Mouse (Mus musculus) testis, adult 2 months (tissue): ENCODE measurements at regions not wholly inside any gene's neighbourhood (a gene's known extent, or its start where the extent isn't known, plus 50 kb on each side); places are given as distances from the start of the nearest gene placed in this dataset.

Experiments
- H3K27ac ChIP-seq: fragments of 200-500 bp; 2 replicates; pipeline ENCODE4 v1.5.1; 2012; ENCODE audit warnings: low read depth, low read length; ENCODE audit not compliant: control insufficient read depth, insufficient read depth
- H3K27me3 ChIP-seq: fragments of 200-500 bp; 2 replicates; pipeline ENCODE4 v1.6.1; 2012; ENCODE audit warnings: mild to moderate bottlenecking, low read length, moderate library complexity; ENCODE audit not compliant: control insufficient read depth, insufficient read depth
- H3K36me3 ChIP-seq: fragments of 200-500 bp; 2 replicates; pipeline ENCODE4 v1.6.1; 2012; ENCODE audit warnings: mild to moderate bottlenecking, low read length; ENCODE audit not compliant: control insufficient read depth, insufficient read depth
- H3K4me1 ChIP-seq: fragments of 200-500 bp; 2 replicates; pipeline ENCODE4 v1.6.1; 2012; ENCODE audit warnings: low read length; ENCODE audit not compliant: control insufficient read depth, insufficient read depth
- H3K4me3 ChIP-seq: fragments of 200-500 bp; 2 replicates; pipeline ENCODE4 v1.5.1; 2012; ENCODE audit warnings: low read depth, mild to moderate bottlenecking, low read length, moderate library complexity, mixed read lengths; ENCODE audit not compliant: control insufficient read depth
- CTCF ChIP-seq: fragments of 200-500 bp; IDR thresholded peaks from 2 replicates; pipeline ENCODE4 v1.5.1; 2012; ENCODE audit warnings: low read depth, mild to moderate bottlenecking, inconsistent platforms, low read length, moderate library complexity; ENCODE audit not compliant: control insufficient read depth, insufficient read depth, insufficient replicate concordance
- POLR2A ChIP-seq: fragments of 200-500 bp; IDR thresholded peaks from 2 replicates; pipeline ENCODE4 v1.6.1; 2012; ENCODE audit warnings: low read depth, mild to moderate bottlenecking, inconsistent platforms, low read length, moderate library complexity; ENCODE audit not compliant: control insufficient read depth

DNA sequence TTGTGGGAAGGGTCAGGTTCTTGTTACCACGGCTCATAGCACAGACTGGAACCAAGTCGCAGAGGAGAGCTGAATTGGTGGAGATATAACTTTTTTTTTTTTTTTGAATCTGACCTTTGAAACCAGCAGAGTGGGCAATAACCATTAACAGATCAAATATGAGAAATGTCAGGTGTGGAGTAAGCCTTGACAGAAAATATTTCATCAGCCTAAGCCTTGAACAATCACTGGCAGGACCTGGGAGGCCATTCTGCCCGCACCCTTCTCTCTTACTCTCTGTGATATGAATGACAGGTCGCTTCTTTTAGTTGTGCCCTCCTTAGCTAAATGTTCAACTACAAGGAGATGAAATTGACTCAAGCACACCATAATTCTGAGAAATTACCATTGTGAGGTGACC lies 714.1 kb upstream of the Adgrl2 start:
- no peak overlapping the region for H3K27ac ChIP-seq
- H3K4me1 ChIP-seq: no peaks in the 10 kb centered on the region
- H3K27me3 ChIP-seq: no peaks in the 10 kb centered on the region
- TF ChIP-seq CTCF (no peak), POLR2A (no peak)
- H3K4me3 ChIP-seq: no peak overlapping the region
- H3K36me3 ChIP-seq: no peaks in the 10 kb centered on the region

DNA sequence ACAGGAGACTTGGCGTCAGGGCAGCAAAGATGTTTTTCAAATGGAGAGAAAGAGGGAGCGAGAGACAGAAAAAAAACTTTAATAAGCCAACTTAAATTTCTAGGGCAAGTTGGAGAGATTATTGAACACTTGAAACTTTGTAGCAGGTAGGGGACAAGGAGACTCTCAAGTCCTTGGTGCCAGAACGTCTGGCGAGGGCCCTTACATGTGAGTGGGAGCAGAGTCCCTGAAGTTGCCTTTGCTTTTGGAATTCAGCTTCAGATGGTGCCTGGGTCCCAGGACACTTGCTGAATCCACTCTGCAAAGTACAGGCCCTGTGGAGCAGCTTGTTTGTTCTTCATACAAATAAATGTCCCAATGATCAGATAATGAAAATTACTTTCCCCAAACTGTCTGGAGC lies 693.2 kb upstream of the Adgrl2 start:
- H3K4me1 ChIP-seq: no peaks in the 10 kb centered on the region
- TF ChIP-seq POLR2A (no peak), CTCF (no peak)
- H3K36me3 ChIP-seq: no peaks in the 10 kb centered on the region
- H3K27me3 ChIP-seq: no peaks in the 10 kb centered on the region
- no peak overlapping the region for H3K27ac ChIP-seq
- no peak overlapping the region for H3K4me3 ChIP-seq

DNA sequence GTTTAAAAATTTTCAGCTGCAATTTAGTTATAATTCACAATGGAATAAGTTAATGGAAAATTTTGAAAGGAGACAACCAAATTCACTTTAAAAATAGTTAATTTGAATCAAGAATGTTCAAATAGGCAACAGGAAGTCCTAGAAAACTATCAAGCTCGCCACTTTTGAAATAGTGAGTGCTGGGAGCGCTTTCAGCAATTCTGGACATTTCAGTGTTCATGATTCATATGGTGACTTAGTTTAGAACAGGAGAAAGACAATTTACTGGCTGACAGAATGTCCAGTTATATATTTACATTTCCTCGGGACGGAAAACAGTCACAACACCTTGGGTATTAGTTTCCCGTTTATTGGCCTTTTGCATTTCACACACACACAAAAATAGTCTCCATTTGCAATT lies 691.9 kb upstream of the Adgrl2 start:
- TF ChIP-seq CTCF (no peak), POLR2A (no peak)
- H3K36me3 ChIP-seq: no peaks in the 10 kb centered on the region

GRCm38 (mm10) chr3:149673926-149674325 lies 683.6 kb upstream of the Adgrl2 start:
- no peak overlapping the region for H3K27ac ChIP-seq
- TF ChIP-seq CTCF (no peak), POLR2A (no peak)
- no peak overlapping the region for H3K4me3 ChIP-seq
- no peaks in the 10 kb centered on the region for H3K27me3 ChIP-seq
- no peaks in the 10 kb centered on the region for H3K36me3 ChIP-seq
- H3K4me1 ChIP-seq: no peaks in the 10 kb centered on the region

More for the DNA sequence above, 691.9 kb upstream of the Adgrl2 start:
- H3K27me3 ChIP-seq: no peaks in the 10 kb centered on the region
- no peak overlapping the region for H3K27ac ChIP-seq
- no peaks in the 10 kb centered on the region for H3K4me1 ChIP-seq
- no peak overlapping the region for H3K4me3 ChIP-seq

GRCm38 (mm10) chr3:149664624-149665023 lies 674.3 kb upstream of the Adgrl2 start:
- TF ChIP-seq CTCF: no peak
- no peaks in the 10 kb centered on the region for H3K36me3 ChIP-seq
- no peak overlapping the region for H3K4me3 ChIP-seq
- H3K27me3 ChIP-seq: no peaks in the 10 kb centered on the region
- H3K4me1 ChIP-seq: no peaks in the 10 kb centered on the region
- H3K27ac ChIP-seq: no peak overlapping the region

GRCm38 (mm10) chr3:149638324-149638723 lies 648.0 kb upstream of the Adgrl2 start:
- no peak overlapping the region for H3K27ac ChIP-seq
- H3K27me3 ChIP-seq: no peaks in the 10 kb centered on the region
- H3K4me1 ChIP-seq: no peaks in the 10 kb centered on the region
- no peaks in the 10 kb centered on the region for H3K36me3 ChIP-seq
- no peak overlapping the region for H3K4me3 ChIP-seq
- TF ChIP-seq POLR2A (no peak), CTCF (no peak)

- H3K4me1 ChIP-seq: no peaks in the 10 kb centered on the region
- no peaks in the 10 kb centered on the region for H3K36me3 ChIP-seq
- TF ChIP-seq CTCF: no peak
- TF ChIP-seq POLR2A: no peak
- no peak overlapping the region for H3K27ac ChIP-seq
- no peak overlapping the region for H3K4me3 ChIP-seq
- no peaks in the 10 kb centered on the region for H3K27me3 ChIP-seq
Observed at GRCm38 (mm10) chr3:149626186-149626585, 635.8 kb upstream of the Adgrl2 start.

DNA sequence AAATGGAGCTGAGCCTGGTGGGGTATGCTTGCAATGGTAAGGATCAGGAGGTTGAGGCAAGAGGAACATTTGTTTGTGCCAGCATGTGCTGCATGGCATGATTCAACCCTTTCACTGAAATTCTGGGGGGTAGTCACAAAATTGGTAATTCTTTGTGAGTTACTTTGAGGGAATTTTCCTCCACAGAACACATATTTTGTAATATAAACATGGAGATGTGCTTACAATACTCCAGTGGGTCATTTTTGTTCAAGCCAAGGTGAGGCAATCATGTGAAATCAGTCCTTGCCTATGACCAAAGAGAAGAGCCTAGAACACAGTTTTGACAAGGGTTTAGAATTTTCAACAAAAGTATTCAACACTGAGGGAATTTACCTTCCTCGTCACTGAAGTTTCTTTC lies 635.1 kb upstream of the Adgrl2 start:
- Histone ChIP-seq H3K27ac (no peak overlapping the region), H3K27me3 (no peaks in the 10 kb centered on the region), H3K36me3 (no peaks in the 10 kb centered on the region), H3K4me1 (no peaks in the 10 kb centered on the region), H3K4me3 (no peak overlapping the region)
- TF ChIP-seq POLR2A: no peak
- TF ChIP-seq CTCF: no peak

GRCm38 (mm10) chr3:149625066-149625465 lies 634.7 kb upstream of the Adgrl2 start:
- Histone ChIP-seq H3K4me1 (no peaks in the 10 kb centered on the region), H3K4me3 (no peak overlapping the region), H3K36me3 (no peaks in the 10 kb centered on the region), H3K27ac (no peak overlapping the region), H3K27me3 (no peaks in the 10 kb centered on the region)
- TF ChIP-seq POLR2A (no peak), CTCF (no peak)
